Mouse (Mus musculus) left cerebral cortex, adult 11 months (tissue): Measurements from ENCODE around the gene Slco3a1.

Source experiments
- DNase-seq: peaks from one replicate; pipeline ENCODE4 v3.0.0; 2022; ENCODE audit warnings: low spot score

The Slco3a1 gene

DNA sequence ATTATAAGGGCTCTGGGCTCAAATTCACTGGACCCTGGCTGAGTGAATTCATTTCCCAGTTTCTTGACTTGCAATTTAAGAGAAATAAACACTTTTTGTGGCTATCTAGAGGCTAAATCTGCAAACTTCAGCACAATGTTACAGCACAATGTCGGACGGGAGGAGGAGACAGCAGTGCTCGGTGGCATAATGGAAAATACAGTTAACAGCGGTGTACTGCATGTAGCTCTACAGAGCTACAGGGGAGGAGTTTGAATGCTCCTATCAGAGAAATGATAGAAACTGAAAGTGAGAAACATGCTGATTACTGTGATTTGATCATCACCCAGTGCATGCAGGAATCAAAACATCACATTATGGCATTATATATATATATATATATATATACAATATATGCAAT lies 68.5 kb downstream of the Slco3a1 start:
- DNase-seq, result no peak

GRCm38 (mm10) chr7:74485669-74486068 lies 68.9 kb downstream of the Slco3a1 start:
- no peak for DNase-seq

- DNase-seq, result no peak
Observed at GRCm38 (mm10) chr7:74484024-74484385, 70.6 kb downstream of the Slco3a1 start.

DNA sequence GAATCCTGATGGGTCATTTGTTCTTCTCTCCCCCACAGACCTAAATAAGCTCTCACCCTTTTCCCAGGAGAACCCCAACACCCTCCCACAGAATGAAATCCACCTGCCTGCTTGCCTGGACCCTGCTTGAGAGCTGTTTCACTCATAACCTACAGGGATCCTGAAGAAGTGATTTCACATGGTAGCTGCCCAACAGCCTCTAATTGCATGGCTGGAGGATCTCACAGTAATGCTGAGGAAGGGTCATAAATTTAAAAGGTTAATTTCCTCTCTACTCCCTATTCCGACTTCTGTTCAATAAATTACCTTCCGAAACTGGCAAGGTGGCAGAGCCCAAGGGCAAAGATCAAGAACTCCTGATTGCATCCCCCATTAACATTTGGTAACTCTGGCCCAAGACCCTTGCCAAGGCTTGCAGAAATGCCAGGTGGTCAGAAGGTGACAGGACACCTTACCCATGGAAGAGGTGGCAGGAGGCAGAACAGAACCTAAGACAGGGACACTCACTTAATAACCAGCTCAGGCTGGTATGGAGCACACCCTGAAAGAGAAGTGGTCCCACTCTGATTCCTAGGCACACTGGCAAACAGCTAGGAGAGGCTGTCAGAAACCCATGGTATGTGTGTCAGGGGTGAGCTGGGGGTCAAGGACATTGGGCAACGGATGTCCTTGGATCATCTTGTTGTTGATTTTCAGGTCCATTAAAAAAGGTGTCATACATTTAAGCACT lies 71.1 kb downstream of the Slco3a1 start:
- DNase-seq, result no peak

DNA sequence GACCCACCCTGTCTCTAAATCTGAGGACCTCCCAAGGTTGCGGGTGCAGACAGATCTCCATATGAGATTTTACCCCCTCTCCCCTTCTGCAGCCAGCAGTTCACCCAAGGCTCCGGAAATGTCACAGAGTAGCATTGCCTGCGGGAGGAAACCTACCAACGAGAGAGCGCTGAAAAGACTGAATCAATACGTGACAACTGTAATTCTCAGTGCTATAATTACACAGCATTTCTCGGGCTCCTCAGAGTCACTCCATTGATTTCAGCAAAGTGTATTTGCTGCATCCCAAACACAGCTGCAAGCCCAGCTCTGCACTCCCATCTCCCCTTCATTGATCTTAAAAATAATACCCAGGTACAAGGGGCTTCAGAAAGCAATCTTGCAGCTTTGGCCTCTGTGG lies 82.8 kb downstream of the Slco3a1 start:
- no peak for DNase-seq

GRCm38 (mm10) chr7:74466886-74467285 lies 87.7 kb downstream of the Slco3a1 start:
- DNase-seq, result no peak

DNA sequence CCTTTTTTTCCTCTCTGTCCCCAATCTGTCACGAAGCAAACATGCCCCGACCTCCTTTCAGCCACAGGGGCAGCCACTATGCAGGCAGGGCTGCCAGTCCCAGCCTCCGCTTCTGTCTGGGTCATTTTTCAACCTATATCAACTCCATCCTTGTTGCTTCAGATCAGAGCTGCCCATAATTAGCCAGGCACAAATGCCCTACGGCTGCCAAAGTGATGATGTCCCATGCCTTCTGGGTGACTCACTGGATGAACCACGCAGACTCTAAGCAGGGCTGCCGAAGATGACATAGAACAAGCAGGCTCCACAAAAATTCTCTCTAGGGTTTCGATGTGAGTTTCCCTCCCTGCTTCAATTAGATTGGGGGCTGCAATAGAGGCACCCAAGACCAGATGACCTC lies 89.9 kb downstream of the Slco3a1 start:
- no peak for DNase-seq

- DNase-seq, result no peak
Observed at GRCm38 (mm10) chr7:74462451-74462850, 92.1 kb downstream of the Slco3a1 start.

DNA sequence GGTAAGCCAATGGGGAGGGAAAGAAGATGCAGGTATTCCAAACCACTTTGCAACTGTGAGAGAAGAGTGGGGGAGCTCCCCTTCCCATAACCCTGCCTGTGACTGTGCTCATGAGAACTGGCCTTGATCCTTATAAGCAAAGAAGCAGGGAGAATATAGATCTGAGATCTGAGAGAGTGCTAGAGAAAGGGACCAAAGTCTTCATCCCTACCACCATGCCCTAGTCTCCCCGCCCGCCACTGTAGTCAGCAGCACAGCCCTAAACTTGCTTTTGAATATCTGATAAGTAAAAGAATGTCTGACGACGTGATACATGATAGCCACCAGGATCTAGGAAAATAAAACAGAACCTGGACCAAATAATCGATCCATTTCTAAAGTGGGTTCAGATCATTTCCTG lies 92.8 kb downstream of the Slco3a1 start:
- DNase-seq, result no peak

DNA sequence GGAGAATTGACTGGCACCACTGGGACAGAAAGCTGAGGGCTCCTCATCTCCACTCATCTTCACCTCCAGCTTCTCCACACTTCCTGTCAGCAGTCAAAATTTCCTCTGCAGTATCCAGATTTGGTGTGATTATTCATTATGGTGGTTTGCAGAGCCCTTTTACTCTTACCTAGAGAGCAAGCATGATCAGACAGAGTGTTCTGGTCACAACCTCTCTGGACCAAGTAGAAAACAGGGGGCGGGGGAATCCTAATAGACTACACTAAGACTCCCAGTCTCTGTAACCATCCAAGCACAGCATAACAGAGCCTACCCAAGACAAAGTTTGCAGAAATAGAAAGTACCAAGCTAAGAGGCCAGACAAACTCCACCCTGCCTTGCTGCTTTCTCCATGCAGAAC lies 93.4 kb downstream of the Slco3a1 start:
- DNase-seq, result no peak

DNA sequence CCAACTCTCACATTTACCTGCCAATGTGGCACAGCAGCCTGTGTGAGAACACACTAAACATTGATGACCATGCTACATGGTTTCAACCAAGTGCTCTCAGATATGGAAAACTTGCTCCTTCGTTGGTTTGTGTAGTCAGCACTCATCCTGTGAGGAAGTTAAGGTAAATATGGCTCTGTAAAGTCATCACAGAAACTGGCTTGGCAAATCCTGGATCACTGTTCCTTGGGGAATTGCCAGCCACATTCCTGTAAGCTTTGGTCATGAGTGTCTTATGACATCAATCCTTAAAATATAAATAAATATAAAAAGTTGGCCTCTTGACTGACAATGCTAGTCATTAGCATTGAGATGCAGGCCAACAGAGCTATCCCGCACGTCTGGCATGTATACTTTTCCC lies 94.8 kb downstream of the Slco3a1 start:
- no peak for DNase-seq

GRCm38 (mm10) chr7:74459277-74459676 lies 95.3 kb downstream of the Slco3a1 start:
- no peak for DNase-seq

DNA sequence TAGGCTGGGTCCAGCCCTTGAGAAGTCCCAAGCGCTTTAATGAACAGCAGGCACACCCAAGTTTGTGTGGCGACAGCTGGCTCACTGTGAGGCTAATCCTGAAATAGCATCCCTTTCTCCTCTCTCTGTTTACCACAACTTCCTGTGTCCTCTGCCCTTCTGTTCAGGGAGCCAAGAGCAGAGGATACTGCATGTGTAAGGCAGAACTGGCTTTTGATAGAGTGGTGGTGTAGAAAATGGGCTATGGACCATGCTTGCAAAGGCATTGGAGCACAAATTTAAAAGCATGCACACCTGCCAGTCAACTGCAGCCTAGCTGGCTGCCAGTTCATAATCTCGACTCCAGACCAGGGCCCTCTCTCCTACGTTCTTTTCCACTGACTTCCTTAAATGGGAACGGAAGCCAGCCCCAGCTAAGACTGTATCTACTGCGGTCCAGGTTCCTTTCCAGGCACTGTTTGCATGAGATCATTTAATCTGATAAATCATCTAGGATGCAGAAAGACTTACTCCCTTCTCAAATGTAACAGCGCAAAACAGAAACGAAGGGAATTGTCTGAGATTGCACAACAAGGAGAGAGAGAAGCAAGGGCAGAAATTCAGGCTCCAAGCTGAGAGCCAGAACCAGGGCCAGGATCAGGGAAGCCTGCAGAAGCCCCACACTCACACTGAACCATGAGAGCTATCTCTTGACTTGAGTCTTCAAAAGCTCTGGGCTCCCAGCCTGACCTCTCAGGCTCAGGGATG lies 95.9 kb downstream of the Slco3a1 start:
- no peak for DNase-seq

GRCm38 (mm10) chr7:74457347-74457975 lies 97.1 kb downstream of the Slco3a1 start:
- DNase-seq, result peak; percentile 25

DNA sequence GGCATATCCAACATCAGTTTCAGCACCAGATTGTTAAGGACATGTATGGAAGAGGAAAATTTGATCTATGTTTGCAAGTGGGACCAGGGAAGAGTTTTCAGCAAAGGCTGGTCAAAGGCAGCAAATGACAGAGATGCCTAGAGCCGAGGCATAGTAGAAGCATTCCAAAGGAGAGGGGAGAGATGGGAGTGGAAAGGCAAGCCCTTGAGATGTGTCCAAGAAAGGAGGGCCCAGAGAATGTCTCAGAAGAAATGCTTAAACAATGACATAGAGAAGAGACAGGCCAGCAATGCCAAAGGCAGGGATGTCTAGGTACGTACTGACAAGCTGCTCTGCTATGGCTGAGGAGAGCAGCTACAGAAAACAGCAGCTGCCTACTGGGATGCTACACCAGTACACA lies 97.8 kb downstream of the Slco3a1 start:
- DNase-seq, result no peak

GRCm38 (mm10) chr7:74451047-74451446 lies 103.5 kb downstream of the Slco3a1 start:
- no peak for DNase-seq

DNA sequence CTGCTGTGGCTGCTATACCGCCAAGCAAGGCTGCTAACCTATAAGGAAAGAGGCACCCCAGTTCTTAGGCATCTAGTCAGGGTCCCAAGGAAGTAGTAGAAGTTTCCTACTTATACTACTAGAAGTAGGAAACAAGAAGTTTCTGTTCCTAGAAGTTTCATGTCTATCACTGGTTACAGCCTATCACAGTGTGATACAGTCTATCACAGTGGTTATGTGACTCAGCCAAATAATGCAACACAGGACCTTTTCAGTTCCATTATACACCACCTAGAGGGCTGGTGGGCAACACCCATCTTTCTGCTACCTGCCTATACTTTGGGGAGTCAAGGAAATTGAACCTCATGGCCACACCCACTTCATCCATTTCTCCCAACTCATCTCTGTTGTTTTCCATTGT lies 104.8 kb downstream of the Slco3a1 start:
- no peak for DNase-seq

- no peak for DNase-seq
Observed at GRCm38 (mm10) chr7:74447781-74448180, 106.8 kb downstream of the Slco3a1 start.

- no peak for DNase-seq
Observed at GRCm38 (mm10) chr7:74445148-74445547, 109.4 kb downstream of the Slco3a1 start.

DNA sequence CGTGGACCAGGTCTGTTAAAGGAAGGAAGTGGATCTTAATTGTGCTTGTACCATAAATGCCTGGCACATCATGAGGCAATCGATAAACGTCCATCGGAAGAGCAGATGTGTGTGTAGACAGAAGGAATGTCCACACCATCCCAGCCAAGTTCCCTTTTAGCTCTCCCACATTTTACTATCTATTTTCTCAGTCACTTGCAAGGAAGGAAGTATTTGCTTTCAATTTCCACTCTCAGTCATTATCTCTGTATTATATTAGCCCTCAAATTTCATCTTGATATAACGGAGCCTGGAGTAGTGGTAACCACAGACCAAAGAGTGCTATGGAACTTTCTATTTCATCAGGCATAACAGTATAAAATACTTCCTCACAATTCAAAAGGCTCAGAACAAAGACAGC lies 112.2 kb downstream of the Slco3a1 start:
- DNase-seq, result no peak

DNA sequence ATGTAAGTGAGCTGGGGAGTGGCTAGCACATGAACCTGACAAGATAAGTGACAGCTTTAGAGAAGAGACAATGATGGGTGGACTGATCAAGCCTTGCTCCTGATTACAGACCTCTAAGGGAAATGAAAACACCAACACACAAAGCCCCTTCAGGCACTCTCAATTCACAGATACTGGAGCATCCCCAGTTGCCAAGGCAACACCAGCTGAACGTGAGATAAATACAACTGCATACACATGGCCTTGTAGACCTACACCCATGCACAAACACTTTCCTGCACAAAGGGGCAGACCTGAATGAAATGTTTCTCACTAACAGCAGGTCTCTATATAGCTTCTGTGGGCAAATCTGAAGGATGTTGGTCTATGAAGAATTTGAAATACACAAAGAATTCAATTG lies 117.0 kb downstream of the Slco3a1 start:
- no peak for DNase-seq

GRCm38 (mm10) chr7:74436642-74437041 lies 117.9 kb downstream of the Slco3a1 start:
- no peak for DNase-seq

DNA sequence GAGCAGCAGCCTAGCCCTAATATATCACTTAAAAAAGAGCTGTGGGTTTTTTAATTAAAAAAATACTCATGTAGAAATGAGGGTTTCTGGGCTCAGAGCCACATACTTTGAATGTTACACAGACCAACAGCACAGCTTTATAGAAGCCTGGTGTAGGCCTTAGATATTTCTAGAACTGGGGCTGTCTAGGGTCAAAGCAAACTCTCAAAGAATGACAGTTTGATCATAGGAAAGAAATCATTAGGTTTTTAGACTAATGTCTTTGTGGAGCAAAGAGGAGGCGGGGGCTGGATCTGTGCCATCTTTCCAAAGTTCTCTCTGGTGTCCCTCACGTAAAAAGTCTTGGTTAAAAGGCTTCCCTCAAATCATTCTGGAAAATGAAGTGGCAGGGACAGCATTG lies 121.6 kb downstream of the Slco3a1 start:
- no peak for DNase-seq
